Mouse (Mus musculus) lung, adult 2 months (tissue): Measurements from ENCODE around the gene Hagh. TPM values are rescaled to one million over a fixed set of nuclear protein-coding genes. Genes with fewer than 3 reads are reported as not detected.

ENCODE experiments used
- DNase-seq: peaks from one replicate; pipeline ENCODE4 v3.0.0; 2022
- H3K4me1 ChIP-seq: fragments of 200-500 bp; 2 replicates; pipeline ENCODE4 v1.6.1; 2011; ENCODE audit warnings: low read length; ENCODE audit not compliant: control insufficient read depth, insufficient read depth
- H3K4me3 ChIP-seq: fragments of 200-500 bp; replicated peaks from 2 replicates; pipeline ENCODE3; 2011; ENCODE audit warnings: low read depth, mild to moderate bottlenecking, control low read depth, low read length; ENCODE audit errors: extremely low read depth
- CTCF ChIP-seq: fragments of 200-500 bp; IDR thresholded peaks from 2 replicates; pipeline ENCODE4 v1.5.1; 2011; ENCODE audit warnings: mild to moderate bottlenecking, low read length, control low read depth; ENCODE audit not compliant: insufficient read depth
- POLR2A ChIP-seq: fragments of 200-500 bp; IDR thresholded peaks from 2 replicates; pipeline ENCODE4 v1.6.1; 2011; ENCODE audit warnings: low read depth, mild to moderate bottlenecking, control low read depth, low read length, borderline replicate concordance; ENCODE audit errors: extremely low read depth
- WGBS: fragments of 180-500 bp; shearing (Covaris S2); methylation state at CpG from one replicate; pipeline ENCODE4 v1.1.7; 2018; 5-methylcytosine and 5-hydroxymethylcytosine counted together
- polyA plus RNA-seq: library from polyadenylated mRNA; depleted of rRNA; stranded (reverse); fragments of >200 nt; gene quantifications from 2 replicates; pipeline ENCODE4 v1.2.3, GENCODE M21; 2012

The Hagh gene
- polyA plus RNA-seq, 1 experiment: 56.1 TPM

GRCm38 (mm10) chr17:24860076-24860475, 20.1 kb downstream of the Hagh start:
- no peak for DNase-seq
- 91% methylated on average over 8 of the region's 8 CpGs for WGBS

GRCm38 (mm10) chr17:24861785-24862184, 21.8 kb downstream of the Hagh start:
- TF ChIP-seq POLR2A: no peak
- TF ChIP-seq CTCF: no peak
- Histone ChIP-seq H3K4me1 (no peaks in the 10 kb centered on the region), H3K4me3 (no peak overlapping the region)
- DNase-seq: no peak
- WGBS: 93% methylated on average over 3 of the region's 3 CpGs

More at GRCm38 (mm10) chr17:24860076-24860475, 20.1 kb downstream of the Hagh start:
- Histone ChIP-seq H3K4me3 (no peak overlapping the region), H3K4me1 (no peaks in the 10 kb centered on the region)
- TF ChIP-seq CTCF: no peak

- Histone ChIP-seq H3K4me1 (no peaks in the 10 kb centered on the region), H3K4me3 (no peak within 1 kb of the TSS)
- TF ChIP-seq CTCF: no peak
- no peak for TF ChIP-seq POLR2A
- DNase-seq: no peak
- 91% methylated on average over 8 of the region's 8 CpGs for WGBS
Measured at GRCm38 (mm10) chr17:24865776-24866175, 25.8 kb downstream of the Hagh start, which contains the start of gene Igfals. TSS of gene Igfals (plus strand) at chr17:24865997.

GRCm38 (mm10) chr17:24867914-24868313, 28.0 kb downstream of the Hagh start:
- DNase-seq: no peak
- WGBS: 91% methylated on average over 10 of the region's 10 CpGs
- no peak overlapping the region for H3K4me3 ChIP-seq
- no peaks in the 10 kb centered on the region for H3K4me1 ChIP-seq
- TF ChIP-seq POLR2A (no peak), CTCF (no peak)

- 0 out of 2 replicates have a peak, but pooled peaks cover 2% of the 10 kb centered on the region for H3K4me1 ChIP-seq
- 48% methylated on average over 4 of the region's 4 CpGs for WGBS
- DNase-seq: no peak
- TF ChIP-seq POLR2A: no peak
- no peak for TF ChIP-seq CTCF
- H3K4me3 ChIP-seq: no peak overlapping the region
Measured at GRCm38 (mm10) chr17:24873695-24874404, 33.9 kb downstream of the Hagh start.

GRCm38 (mm10) chr17:24874405-24874745, 34.4 kb downstream of the Hagh start:
- Histone ChIP-seq H3K4me1 (0 out of 2 replicates have a peak, but pooled peaks cover 2% of the 10 kb centered on the region), H3K4me3 (no peak overlapping the region)
- DNase-seq: no peak
- 45% methylated on average over 1 of the region's 1 CpGs for whole genome bisulfite sequencing
- TF ChIP-seq CTCF: no peak

GRCm38 (mm10) chr17:24874989-24875388, 35.0 kb downstream of the Hagh start:
- DNase-seq: no peak
- no peak for TF ChIP-seq POLR2A
- 74% methylated on average over 8 of the region's 8 CpGs for WGBS
- Histone ChIP-seq H3K4me1 (0 out of 2 replicates have a peak, but pooled peaks cover 2% of the 10 kb centered on the region), H3K4me3 (no peak overlapping the region)

GRCm38 (mm10) chr17:24877336-24878116, 37.6 kb downstream of the Hagh start:
- no peak for DNase-seq
- 44% methylated on average over 10 of the region's 10 CpGs for WGBS
- H3K4me1 ChIP-seq: 0 out of 2 replicates have a peak, but pooled peaks cover 2% of the 10 kb centered on the region

GRCm38 (mm10) chr17:24878117-24878397, 38.1 kb downstream of the Hagh start:
- TF ChIP-seq POLR2A (no peak), CTCF (no peak)
- DNase-seq: peak; percentile 42
- Histone ChIP-seq H3K4me1 (0 out of 2 replicates have a peak, but pooled peaks cover 2% of the 10 kb centered on the region), H3K4me3 (no peak overlapping the region)
- WGBS: 32% methylated on average over 5 of the region's 5 CpGs

More at GRCm38 (mm10) chr17:24877336-24878116, 37.6 kb downstream of the Hagh start:
- no peak overlapping the region for H3K4me3 ChIP-seq
- no peak for TF ChIP-seq CTCF
- no peak for TF ChIP-seq POLR2A

- TF ChIP-seq CTCF (no peak), POLR2A (no peak)
Measured at GRCm38 (mm10) chr17:24878531-24878930, 38.6 kb downstream of the Hagh start.

More at GRCm38 (mm10) chr17:24878531-24878930, 38.6 kb downstream of the Hagh start:
- no peak for DNase-seq
- H3K4me3 ChIP-seq: no peak overlapping the region
- 0 out of 2 replicates have a peak, but pooled peaks cover 2% of the 10 kb centered on the region for H3K4me1 ChIP-seq
- 69% methylated on average over 8 of the region's 8 CpGs for WGBS
